Mouse (Mus musculus): Measurements from ENCODE around the gene Ctsw. TPM values are rescaled to one million over a fixed set of nuclear protein-coding genes. Genes with fewer than 3 reads are reported as not detected.

The Ctsw gene
- polyA plus RNA-seq, 1 experiment from 2014 or later, result 4.8 TPM

- Histone ChIP-seq H3K27me3 (no peaks in the 10 kb centered on the region), H3K4me2 (replicated peaks) (no peak overlapping the region), H3K9me3 (no peaks in the 10 kb centered on the region), H3K27ac (replicated peaks) (no peak overlapping the region), H3K36me3 (peaks cover under 1% of the 10 kb centered on the region; the same call in 1 of the 2 replicates), H3K9ac (replicated peaks) (no peak overlapping the region), H3K4me1 (peaks cover 26% of the 10 kb centered on the region), H3K4me3 (no peak overlapping the region)
- no peak for ATAC-seq (replicated peaks)
- 82% methylated on average over 3 of the region's 3 CpGs for WGBS
Measured at GRCm38 (mm10) chr19:5472857-5473256, 4.5 kb upstream of the Ctsw start.

DNA sequence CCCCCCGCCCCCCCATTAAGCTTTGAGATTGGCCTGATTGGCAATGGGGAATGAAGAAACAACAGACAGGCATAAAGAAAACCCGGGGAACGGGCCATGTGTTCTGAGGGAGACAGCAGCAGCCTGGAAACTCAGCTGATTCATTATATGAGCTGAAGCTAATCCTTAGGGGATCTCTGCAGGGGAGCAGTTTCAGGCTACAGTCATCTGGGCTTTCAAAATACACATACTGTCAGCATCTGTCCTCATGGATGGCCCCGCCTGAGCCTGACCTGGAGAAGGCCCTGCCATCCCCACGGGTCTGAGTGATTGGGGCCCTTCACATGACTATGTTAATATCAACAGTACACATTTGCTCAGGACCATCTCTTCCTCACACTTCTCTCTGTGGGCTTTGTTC lies 3.5 kb upstream of the Ctsw start:
- no peak overlapping the region for H3K9ac ChIP-seq (replicated peaks)
- no peak overlapping the region for H3K4me2 ChIP-seq (replicated peaks)
- ATAC-seq (replicated peaks), result no peak
- H3K36me3 ChIP-seq, result peaks cover 11% of the 10 kb centered on the region
- H3K4me1 ChIP-seq, result peaks cover 26% of the 10 kb centered on the region
- H3K27me3 ChIP-seq, result no peaks in the 10 kb centered on the region
- H3K4me3 ChIP-seq, result no peak overlapping the region
- WGBS, result 40% methylated on average over 5 of the region's 5 CpGs
- H3K27ac ChIP-seq (replicated peaks), result no peak overlapping the region
- no peaks in the 10 kb centered on the region for H3K9me3 ChIP-seq

GRCm38 (mm10) chr19:5466916-5467500 lies 1.3 kb downstream of the Ctsw start:
- ATAC-seq (replicated peaks), result no peak
- WGBS, result 89% methylated on average over 6 of the region's 6 CpGs
- H3K36me3 ChIP-seq, result peaks cover 51% of the 10 kb centered on the region
- no peaks in the 10 kb centered on the region for H3K27me3 ChIP-seq
- H3K9me3 ChIP-seq, result no peaks in the 10 kb centered on the region
- H3K9ac ChIP-seq (replicated peaks), result no peak overlapping the region
- no peak overlapping the region for H3K4me2 ChIP-seq (replicated peaks)
- H3K4me1 ChIP-seq, result peaks cover 15% of the 10 kb centered on the region
- no peak overlapping the region for H3K27ac ChIP-seq (replicated peaks)
- no peak overlapping the region for H3K4me3 ChIP-seq

DNA sequence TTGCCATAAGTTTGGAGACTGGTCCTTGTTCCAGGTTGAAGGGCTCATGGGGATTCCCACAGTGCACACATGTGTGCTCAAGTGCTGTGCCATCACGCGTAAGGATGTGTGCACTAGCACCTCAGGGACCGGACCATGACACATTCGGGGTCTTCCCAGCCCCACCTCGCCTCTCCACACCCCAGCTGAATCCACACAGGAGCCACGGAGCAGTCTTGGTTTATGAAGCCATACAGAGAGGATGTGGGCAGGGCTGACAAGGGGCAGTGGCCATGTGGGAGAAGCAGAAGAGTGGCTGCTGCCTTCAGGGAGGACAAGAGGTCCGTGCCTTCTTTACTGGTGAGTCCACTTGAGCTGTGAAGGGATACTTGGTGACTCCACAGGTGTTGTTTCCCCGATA lies 3.3 kb downstream of the Ctsw start:
- Histone ChIP-seq H3K9ac (replicated peaks) (no peak overlapping the region), H3K27me3 (no peaks in the 10 kb centered on the region), H3K36me3 (peaks cover 51% of the 10 kb centered on the region), H3K9me3 (no peaks in the 10 kb centered on the region), H3K4me3 (no peak overlapping the region), H3K27ac (replicated peaks) (no peak overlapping the region), H3K4me2 (replicated peaks) (no peak overlapping the region), H3K4me1 (peaks cover 28% of the 10 kb centered on the region)
- 96% methylated on average over 8 of the region's 8 CpGs for WGBS
- ATAC-seq (replicated peaks), result no peak

DNA sequence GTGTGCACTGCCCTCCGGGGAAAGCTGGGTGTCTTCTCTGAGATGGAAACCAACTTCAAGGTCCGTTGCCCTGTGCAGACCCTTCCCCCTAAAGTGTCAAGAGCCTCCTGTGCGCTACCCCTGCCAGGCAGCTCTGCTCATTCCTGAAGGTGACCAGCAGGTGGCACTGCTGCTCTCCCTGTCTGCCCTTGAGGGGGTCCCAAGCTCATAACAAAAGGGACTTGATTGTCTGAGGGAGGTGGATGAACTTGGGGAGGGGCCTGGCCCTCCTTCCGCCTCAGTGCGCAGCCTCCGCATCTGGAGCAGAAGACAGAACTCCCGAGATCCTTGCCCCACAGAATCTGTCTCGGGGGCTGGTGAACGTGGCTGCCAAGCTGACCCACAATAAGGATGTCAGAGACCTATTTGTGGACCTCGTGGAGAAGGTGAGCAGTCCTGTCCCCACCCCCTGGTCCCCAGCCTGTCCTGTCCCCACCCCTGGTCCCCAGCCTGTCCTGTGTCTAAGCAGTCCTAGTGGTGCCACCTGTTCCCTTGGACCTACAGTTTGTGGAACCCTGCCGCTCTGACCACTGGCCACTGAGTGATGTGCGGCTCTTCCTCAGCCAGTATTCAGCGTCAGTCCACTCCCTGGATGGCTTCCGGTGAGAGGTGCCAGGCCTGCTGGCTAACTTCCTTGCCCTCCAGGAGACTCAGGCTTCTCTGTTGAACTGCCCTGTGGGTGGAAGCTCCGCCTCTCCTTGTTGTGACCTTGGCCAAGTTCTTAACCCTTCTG lies 4.3 kb downstream of the Ctsw start:
- H3K27ac ChIP-seq (replicated peaks), result peak overlapping the region; percentile 60
- 0 out of 2 replicates have a peak, but pooled peaks cover 3% of the 10 kb centered on the region for H3K27me3 ChIP-seq
- peak overlapping the region; percentile 43 for H3K4me2 ChIP-seq (replicated peaks)
- H3K4me1 ChIP-seq, result peaks cover 31% of the 10 kb centered on the region
- peak overlapping the region; percentile 26 for H3K4me3 ChIP-seq
- peak overlapping the region; percentile 45 for H3K9ac ChIP-seq (replicated peaks)
- 34% methylated on average over 15 of the region's 15 CpGs for WGBS
- peaks cover 51% of the 10 kb centered on the region for H3K36me3 ChIP-seq
- peak; percentile 42; the same call in 1 of the 2 replicates for ATAC-seq (replicated peaks)
- no peaks in the 10 kb centered on the region for H3K9me3 ChIP-seq

DNA sequence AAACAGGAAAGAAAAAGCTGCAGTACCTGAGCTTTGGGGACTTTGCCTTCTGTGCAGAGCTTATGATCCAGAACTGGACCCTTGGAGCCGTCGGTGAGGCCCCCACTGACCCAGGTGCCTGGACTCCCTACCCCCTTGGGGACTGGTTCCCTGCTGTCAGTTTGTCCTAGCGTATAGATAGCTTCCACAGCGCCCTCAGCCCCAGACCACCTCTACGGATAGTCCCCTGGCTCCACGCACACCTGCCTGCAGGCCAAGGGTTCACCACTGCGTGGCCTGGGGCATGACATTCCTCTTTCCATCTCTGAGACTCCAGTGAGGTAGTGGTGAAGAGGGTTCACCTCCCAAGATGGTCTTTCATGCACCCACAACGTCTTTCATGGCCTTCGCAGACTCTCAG lies 5.1 kb downstream of the Ctsw start:
- H3K36me3 ChIP-seq, result peaks cover 51% of the 10 kb centered on the region
- H3K4me3 ChIP-seq, result no peak overlapping the region
- ATAC-seq (replicated peaks), result no peak
- H3K4me2 ChIP-seq (replicated peaks), result no peak overlapping the region
- H3K9ac ChIP-seq (replicated peaks), result no peak overlapping the region
- peaks cover 35% of the 10 kb centered on the region for H3K4me1 ChIP-seq
- 0 out of 2 replicates have a peak, but pooled peaks cover 7% of the 10 kb centered on the region for H3K27me3 ChIP-seq
- H3K27ac ChIP-seq (replicated peaks), result no peak overlapping the region
- no peaks in the 10 kb centered on the region for H3K9me3 ChIP-seq
- WGBS, result 91% methylated on average over 9 of the region's 9 CpGs

DNA sequence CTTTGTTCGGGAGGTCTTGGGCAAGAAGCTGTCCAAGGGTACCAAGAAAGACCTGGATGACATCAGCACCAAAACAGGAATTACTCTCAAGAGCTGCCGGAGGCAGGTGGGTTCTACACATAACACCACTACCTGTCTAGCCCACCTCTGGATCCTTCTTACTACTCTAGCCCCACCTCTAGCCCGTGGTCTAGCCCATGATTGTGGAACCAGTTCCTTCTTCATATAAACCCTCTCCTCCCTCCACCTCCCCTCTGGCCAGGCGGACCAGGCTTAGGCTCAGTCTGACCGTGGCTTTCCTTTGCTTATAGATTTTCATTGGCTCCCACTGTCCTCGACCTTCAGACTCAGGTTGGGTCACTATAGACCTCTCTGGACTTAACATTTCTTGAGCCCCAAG lies 6.9 kb downstream of the Ctsw start:
- H3K9me3 ChIP-seq, result no peaks in the 10 kb centered on the region
- H3K4me2 ChIP-seq (replicated peaks), result peak overlapping the region; percentile 93
- peaks cover 44% of the 10 kb centered on the region for H3K4me1 ChIP-seq
- 0 out of 2 replicates have a peak, but pooled peaks cover 9% of the 10 kb centered on the region for H3K27me3 ChIP-seq
- WGBS, result 87% methylated on average over 6 of the region's 6 CpGs
- no peak overlapping the region for H3K27ac ChIP-seq (replicated peaks)
- peak overlapping the region; percentile 75 for H3K4me3 ChIP-seq
- H3K9ac ChIP-seq (replicated peaks), result peak overlapping the region; percentile 75
- peaks cover 36% of the 10 kb centered on the region for H3K36me3 ChIP-seq
- ATAC-seq (replicated peaks), result no peak

DNA sequence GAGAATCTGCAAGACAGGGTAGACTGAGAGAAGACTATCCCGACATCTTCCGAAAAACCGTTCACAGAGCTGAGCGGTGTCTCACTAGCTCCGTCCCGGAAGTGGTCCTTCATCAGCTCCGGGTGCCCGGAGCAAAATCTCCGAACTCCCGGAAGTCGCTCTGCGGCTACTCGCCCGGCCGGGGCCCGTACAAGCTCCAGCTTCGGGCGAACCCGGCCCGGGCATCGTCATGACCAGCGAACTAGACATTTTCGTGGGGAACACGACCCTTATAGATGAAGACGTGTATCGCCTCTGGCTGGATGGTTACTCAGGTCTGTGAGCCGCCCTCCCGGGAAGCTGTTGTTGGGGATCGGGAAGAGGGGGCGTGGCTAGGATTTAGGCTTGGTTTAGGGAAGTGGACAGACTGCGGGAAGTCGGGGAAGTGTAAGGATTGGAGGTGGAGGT lies 7.8 kb downstream of the Ctsw start, which contains the start of gene Fibp:
Fibp (plus strand) TSS at position 151 of the 447 bp plus-strand sequence.
- H3K9ac ChIP-seq (replicated peaks), result peak within 1 kb of the TSS; percentile 75
- H3K4me1 ChIP-seq, result peaks cover 53% of the 10 kb centered on the region
- peak within 1 kb of the TSS; percentile 93 for H3K4me2 ChIP-seq (replicated peaks)
- peak within 1 kb of the TSS; percentile 75 for H3K4me3 ChIP-seq
- H3K9me3 ChIP-seq, result no peaks in the 10 kb centered on the region
- under 1% methylated on average over 32 of the region's 32 CpGs for WGBS
- peaks cover 26% of the 10 kb centered on the region for H3K36me3 ChIP-seq
- ATAC-seq (replicated peaks), result peak; percentile 49
- H3K27me3 ChIP-seq, result 0 out of 2 replicates have a peak, but pooled peaks cover 9% of the 10 kb centered on the region
- H3K27ac ChIP-seq (replicated peaks), result peak within 1 kb of the TSS; percentile 82

DNA sequence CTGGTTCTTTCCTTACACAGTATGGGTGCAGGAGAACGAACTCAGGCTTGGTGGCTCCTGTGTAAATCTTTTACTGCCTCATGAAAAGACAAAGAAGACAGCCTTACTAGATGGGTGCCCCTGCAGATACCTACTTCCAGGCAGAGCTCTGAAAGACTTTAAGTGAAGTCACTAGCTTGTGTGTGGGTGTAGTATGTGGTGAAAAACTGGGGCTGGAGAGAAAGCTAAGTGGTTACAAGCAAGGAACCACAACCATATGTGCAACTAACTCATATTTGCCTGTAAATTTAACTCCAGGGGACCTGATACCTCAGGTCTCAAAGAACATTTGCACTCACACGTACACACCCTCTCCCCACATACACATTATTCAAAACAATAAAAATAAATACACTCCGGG lies 8.4 kb downstream of the Ctsw start:
- ATAC-seq (replicated peaks), result no peak
- peak overlapping the region; percentile 75 for H3K4me3 ChIP-seq
- H3K27me3 ChIP-seq, result 0 out of 2 replicates have a peak, but pooled peaks cover 9% of the 10 kb centered on the region
- 27% methylated on average over 3 of the region's 3 CpGs for WGBS
- peaks cover 57% of the 10 kb centered on the region for H3K4me1 ChIP-seq
- peaks cover 20% of the 10 kb centered on the region for H3K36me3 ChIP-seq
- peak overlapping the region; percentile 93 for H3K4me2 ChIP-seq (replicated peaks)
- H3K9ac ChIP-seq (replicated peaks), result peak overlapping the region; percentile 75
- peak overlapping the region; percentile 82 for H3K27ac ChIP-seq (replicated peaks)
- no peaks in the 10 kb centered on the region for H3K9me3 ChIP-seq

GRCm38 (mm10) chr19:5459019-5459418 lies 9.3 kb downstream of the Ctsw start:
- no peak overlapping the region for H3K4me2 ChIP-seq (replicated peaks)
- no peak for ATAC-seq (replicated peaks)
- 0 out of 2 replicates have a peak, but pooled peaks cover 9% of the 10 kb centered on the region for H3K27me3 ChIP-seq
- WGBS, result 62% methylated on average over 7 of the region's 7 CpGs
- H3K9me3 ChIP-seq, result no peaks in the 10 kb centered on the region
- H3K27ac ChIP-seq (replicated peaks), result no peak overlapping the region; the same call in 1 of the 2 replicates
- H3K9ac ChIP-seq (replicated peaks), result no peak overlapping the region
- H3K36me3 ChIP-seq, result peaks cover 13% of the 10 kb centered on the region; the same call in 1 of the 2 replicates
- peaks cover 52% of the 10 kb centered on the region for H3K4me1 ChIP-seq
- H3K4me3 ChIP-seq, result no peak overlapping the region

DNA sequence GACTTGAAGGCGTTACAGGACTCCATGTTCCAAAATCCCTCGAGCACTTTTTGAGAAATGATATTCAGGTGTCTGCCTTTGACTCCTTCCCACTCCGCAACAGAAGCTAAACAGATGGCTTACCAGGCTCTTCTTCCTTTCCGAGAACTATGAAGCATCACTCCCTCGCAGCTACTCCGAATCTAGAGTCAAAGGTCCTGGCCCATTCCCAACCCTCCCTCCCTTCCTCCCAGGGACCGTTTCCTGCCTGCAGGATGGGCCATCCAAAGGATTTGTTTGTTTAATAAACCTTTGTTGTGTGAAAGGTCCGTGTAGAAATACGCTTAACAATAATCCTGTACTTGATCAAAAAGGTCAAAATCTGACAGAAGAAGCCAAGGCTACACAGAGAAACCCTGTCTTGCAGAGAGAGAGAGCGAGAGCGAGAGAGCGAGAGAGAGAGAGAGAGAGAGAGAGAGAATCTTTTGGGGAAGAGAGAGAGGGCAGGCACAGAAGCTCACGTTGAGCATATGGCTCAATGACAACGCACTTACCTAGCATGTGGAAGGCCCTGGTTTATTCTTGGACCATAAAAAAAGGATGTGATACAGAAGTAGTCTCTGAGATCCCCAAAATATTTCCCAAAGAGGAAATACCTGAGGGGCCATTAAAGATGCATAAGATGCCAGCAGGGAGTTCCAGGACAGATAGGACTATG lies 10.4 kb downstream of the Ctsw start, which contains the start of gene Ccdc85b:
Ccdc85b (minus strand) TSS at position 149 of the 697 bp plus-strand sequence.
- Histone ChIP-seq H3K4me1 (peaks cover 48% of the 10 kb centered on the region), H3K27me3 (0 out of 2 replicates have a peak, but pooled peaks cover 9% of the 10 kb centered on the region), H3K27ac (replicated peaks) (peak within 1 kb of the TSS; percentile 94), H3K4me3 (peak within 1 kb of the TSS; percentile 59), H3K9me3 (no peaks in the 10 kb centered on the region), H3K4me2 (replicated peaks) (peak within 1 kb of the TSS; percentile 94), H3K36me3 (0 out of 2 replicates have a peak, but pooled peaks cover 10% of the 10 kb centered on the region), H3K9ac (replicated peaks) (peak within 1 kb of the TSS; percentile 68)
- WGBS, result 15% methylated on average over 14 of the region's 14 CpGs
- no peak; the same call in 1 of the 2 replicates for ATAC-seq (replicated peaks)

Data from forebrain, embryonic 15.5 days (tissue).